Mouse (Mus musculus) midbrain, embryonic 16.5 days (tissue): ENCODE results near the gene Hcn3. TPM values are rescaled to one million over a fixed set of nuclear protein-coding genes. Genes with fewer than 3 reads are reported as not detected.

Experiments
- ATAC-seq: fragments of 200-750 bp; cut with Nextera tagmentation; 2 replicates; pipeline ENCODE4 v1.8.0; 2017; ENCODE audit warnings: moderate TSS enrichment
- H3K27ac ChIP-seq: fragments of 300-500 bp; sonication (generic); 2 replicates; pipeline ENCODE4 v1.5.1; 2014; ENCODE audit warnings: mild to moderate bottlenecking, low read length, mixed read lengths
- H3K27me3 ChIP-seq: fragments of 300-500 bp; sonication (generic); 2 replicates; pipeline ENCODE4 v1.6.1; 2014; ENCODE audit warnings: low read depth, low read length, mixed read lengths; ENCODE audit not compliant: control insufficient read depth, insufficient read depth
- H3K36me3 ChIP-seq: fragments of 300-500 bp; sonication (generic); 2 replicates; pipeline ENCODE4 v1.6.1; 2014; ENCODE audit warnings: mild to moderate bottlenecking, low read length, moderate library complexity, mixed read lengths; ENCODE audit not compliant: control insufficient read depth, insufficient read depth
- H3K4me1 ChIP-seq: fragments of 300-500 bp; sonication (generic); 2 replicates; pipeline ENCODE4 v1.6.1; 2014; ENCODE audit warnings: mild to moderate bottlenecking, low read length, mixed read lengths; ENCODE audit not compliant: control insufficient read depth, insufficient read depth
- H3K4me2 ChIP-seq: fragments of 300-500 bp; sonication (generic); 2 replicates; pipeline ENCODE4 v1.6.1; 2014; ENCODE audit warnings: mild to moderate bottlenecking, low read length, mixed read lengths
- H3K4me3 ChIP-seq: fragments of 300-500 bp; sonication (generic); 2 replicates; pipeline ENCODE4 v1.5.1; 2014; ENCODE audit warnings: low read depth, mild to moderate bottlenecking, low read length, moderate library complexity, mixed read lengths
- H3K9ac ChIP-seq: fragments of 300-500 bp; sonication (generic); 2 replicates; pipeline ENCODE4 v1.6.1; 2014; ENCODE audit warnings: low read depth, low read length, mixed read lengths
- H3K9me3 ChIP-seq: fragments of 300-500 bp; sonication (generic); replicated peaks from 2 replicates; pipeline ENCODE4 v1.6.1; 2014; ENCODE audit warnings: mild to moderate bottlenecking, low read length, mixed read lengths; ENCODE audit not compliant: control insufficient read depth, poor library complexity, severe bottlenecking
- WGBS: fragments of 180-500 bp; shearing (Covaris S2); extraction: QIAGEN DNeasy Blood & Tissue Kit; methylation state at CpG from one replicate; pipeline ENCODE4 v1.1.7; 2014; 5-methylcytosine and 5-hydroxymethylcytosine counted together
- polyA plus RNA-seq: library from polyadenylated mRNA; unstranded; fragments of >200 nt; fragmentation: Nextera tagmentation; extraction: Ambion mirVana; gene quantifications from 2 replicates; pipeline ENCODE4 v1.2.1, GENCODE M21; 2015

The Hcn3 gene
- polyA plus RNA-seq, 1 experiment from 2014 or later, result 65.9 TPM

DNA sequence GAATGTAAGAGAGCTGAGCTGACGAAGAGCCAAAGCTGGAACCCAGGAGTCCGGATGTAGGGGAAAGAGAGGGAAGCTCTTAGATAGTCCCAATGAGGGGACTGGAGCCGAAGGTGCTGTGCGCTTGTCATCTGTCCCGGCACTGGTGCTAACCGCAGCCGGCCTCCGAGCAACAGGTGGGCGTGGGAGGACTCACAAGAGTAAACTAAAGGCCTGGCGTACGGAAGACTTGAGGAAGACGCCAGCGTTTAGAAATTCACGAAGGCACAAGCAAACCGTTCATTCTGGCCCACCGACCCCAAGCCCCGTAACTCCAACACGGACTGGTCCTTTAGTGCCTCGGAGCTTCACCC is 58.6 kb downstream of the Hcn3 start:
- Histone ChIP-seq H3K4me3 (peak overlapping the region; percentile 56), H3K9me3 (no peaks in the 10 kb centered on the region), H3K27ac (peak overlapping the region; percentile 82), H3K4me1 (peaks cover 20% of the 10 kb centered on the region), H3K27me3 (no peaks in the 10 kb centered on the region), H3K4me2 (peak overlapping the region; percentile 93), H3K9ac (peak overlapping the region; percentile 72), H3K36me3 (peaks cover 1% of the 10 kb centered on the region; the same call in 1 of the 2 replicates)
- WGBS, result under 1% methylated on average over 19 of the region's 19 CpGs
- ATAC-seq, result peak; percentile 38

DNA sequence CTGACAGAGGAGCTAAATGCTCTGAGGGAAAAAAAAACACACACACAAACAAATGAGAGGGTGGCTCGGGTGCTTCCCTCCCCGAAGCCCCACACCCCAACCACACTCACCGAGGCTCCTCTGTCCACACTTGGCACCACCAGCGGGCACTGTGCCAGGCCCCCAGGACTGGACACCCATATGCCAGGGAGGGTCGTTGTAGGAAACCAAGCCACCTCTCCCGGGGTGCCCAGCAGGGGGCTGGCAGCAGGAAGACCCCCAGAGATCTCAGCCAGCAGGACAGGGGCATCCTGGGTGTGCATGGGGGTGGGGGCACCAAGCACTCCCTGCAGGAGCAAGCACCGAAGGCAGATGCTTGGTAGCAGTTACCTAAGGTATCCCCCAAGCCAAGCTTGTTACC is 59.2 kb downstream of the Hcn3 start, which contains the start of gene Gm43738:
Gene Gm43738, minus strand, starts transcription at position 289 of the 400 bp plus-strand sequence.
- 39% methylated on average over 7 of the region's 7 CpGs for WGBS
- peak within 1 kb of the TSS; percentile 82 for H3K27ac ChIP-seq
- no peaks in the 10 kb centered on the region for H3K27me3 ChIP-seq
- ATAC-seq, result no peak
- H3K9me3 ChIP-seq, result no peaks in the 10 kb centered on the region
- peaks cover 7% of the 10 kb centered on the region; the same call in 1 of the 2 replicates for H3K36me3 ChIP-seq
- H3K4me2 ChIP-seq, result peak within 1 kb of the TSS; percentile 93
- peaks cover 20% of the 10 kb centered on the region for H3K4me1 ChIP-seq
- H3K9ac ChIP-seq, result peak within 1 kb of the TSS; percentile 72
- H3K4me3 ChIP-seq, result peak within 1 kb of the TSS; percentile 56

Other genes with a start within 250 kb of the Hcn3 start
- 46.9 and 51.2 TPM in 2 replicates for gene Msto1, start 246.2 kb downstream of the Hcn3 start, polyA plus RNA-seq
- gene Ash1l, start 209.6 kb downstream of the Hcn3 start, polyA plus RNA-seq, result 19.0 and 21.9 TPM in 2 replicates
- gene Dap3, start 209.0 kb downstream of the Hcn3 start, polyA plus RNA-seq, result 120 and 123 TPM in 2 replicates
- gene Rusc1, start 66.9 kb downstream of the Hcn3 start, polyA plus RNA-seq, result 101 and 103 TPM in 2 replicates
- gene Gm43738, start 59.1 kb downstream of the Hcn3 start, polyA plus RNA-seq, result 0.14 TPM in 1 of 2 replicates, not detected in the other
- gene Fdps, start 58.2 kb downstream of the Hcn3 start, polyA plus RNA-seq, result 512 and 577 TPM in 2 replicates
- gene Pklr, start 24.1 kb downstream of the Hcn3 start, polyA plus RNA-seq, result 0.30 TPM in 1 of 2 replicates, not detected in the other
- 15.9 and 19.7 TPM in 2 replicates for gene Clk2, start 4.6 kb upstream of the Hcn3 start, polyA plus RNA-seq
- 145 and 152 TPM in 2 replicates for gene Scamp3, start 17.3 kb upstream of the Hcn3 start, polyA plus RNA-seq
- 31.8 and 33.6 TPM in 2 replicates for gene Fam189b, start 22.9 kb upstream of the Hcn3 start, polyA plus RNA-seq
- 46.4 and 49.0 TPM in 2 replicates for gene Gba, start 42.7 kb upstream of the Hcn3 start, polyA plus RNA-seq
- gene Thbs3, start 55.0 kb upstream of the Hcn3 start, polyA plus RNA-seq, result 52.2 and 53.6 TPM in 2 replicates
- gene Mtx1, start 66.9 kb upstream of the Hcn3 start, polyA plus RNA-seq, result 145 and 150 TPM in 2 replicates
- gene Muc1, start 68.9 kb upstream of the Hcn3 start, polyA plus RNA-seq, result 0.57 and 1.5 TPM in 2 replicates
- 195 TPM in 2 replicates for gene Krtcap2, start 85.8 kb upstream of the Hcn3 start, polyA plus RNA-seq
- 90.3 and 91.2 TPM in 2 replicates for gene Trim46, start 86.1 kb upstream of the Hcn3 start, polyA plus RNA-seq
- gene Dpm3, start 99.2 kb upstream of the Hcn3 start, polyA plus RNA-seq, result 60.4 and 64.5 TPM in 2 replicates
- 40.2 and 41.3 TPM in 2 replicates for gene Slc50a1, start 110.4 kb upstream of the Hcn3 start, polyA plus RNA-seq
- gene Efna1, start 120.9 kb upstream of the Hcn3 start, polyA plus RNA-seq, result 6.8 and 7.4 TPM in 2 replicates
- 40.5 and 59.0 TPM in 2 replicates for gene Efna3, start 162.8 kb upstream of the Hcn3 start, polyA plus RNA-seq
- gene Efna4, start 177.8 kb upstream of the Hcn3 start, polyA plus RNA-seq, result 3.7 and 4.2 TPM in 2 replicates
- 60.6 and 78.2 TPM in 2 replicates for gene Adam15, start 189.8 kb upstream of the Hcn3 start, polyA plus RNA-seq
- 0.09 and 0.25 TPM in 2 replicates for gene Dcst2, start 201.8 kb upstream of the Hcn3 start, polyA plus RNA-seq
- 0.96 and 0.98 TPM in 2 replicates for gene Dcst1, start 205.1 kb upstream of the Hcn3 start, polyA plus RNA-seq
- 0.49 and 0.61 TPM in 2 replicates for gene Zbtb7b, start 234.6 kb upstream of the Hcn3 start, polyA plus RNA-seq
- gene Lenep, start 242.6 kb upstream of the Hcn3 start, polyA plus RNA-seq, result 1.4 TPM in 1 of 2 replicates, not detected in the other